Mouse (Mus musculus): ENCODE data around the gene Pnpla7.

GRCm38 (mm10) chr2:25051450-25051849 lies 75.6 kb downstream of the Pnpla7 start:
- TF ChIP-seq CTCF (IDR thresholded peaks at IDR 0.05; ENCODE audit: extremely low read depth, insufficient read depth, low read length) (no peak), POLR2A (IDR thresholded peaks at IDR 0.05; ENCODE audit: extremely low read depth, insufficient read depth, low read length) (no peak)
